Mouse (Mus musculus): ENCODE results near the gene Myl4. TPM values are rescaled to one million over a fixed set of nuclear protein-coding genes. Genes with fewer than 3 reads are reported as not detected.
"Not testable (repeated sequence)": the region's sequence is repeated elsewhere in the genome, so short reads cannot be mapped to it uniquely, and the experiment has no call there.

Gene Myl4
- 100 to 1,000 TPM; 339 to 515 TPM for total RNA-seq (2021)
- long read RNA-seq, experiment 1, transcript Myl4-202 (7 exons, 900 nt), result major isoform, 155 of 476 reads
- long read RNA-seq, experiment 1, transcript Myl4-203 (8 exons, 943 nt), result minor isoform, 100 of 476 reads
- long read RNA-seq, experiment 1, partial matches to known transcripts, result 191 of 476 reads
- long read RNA-seq, experiment 1, other reads (novel, unspliced or antisense), result 29 of 476 reads
- long read RNA-seq, experiment 2, transcript Myl4-203 (8 exons, 943 nt), result minor isoform, 104 of 483 reads
- long read RNA-seq, experiment 2, transcript Myl4-202 (7 exons, 900 nt), result major isoform, 178 of 483 reads
- long read RNA-seq, experiment 2, partial matches to known transcripts, result 174 of 483 reads
- long read RNA-seq, experiment 2, other reads (novel, unspliced or antisense), result 27 of 483 reads

- DNase-seq (ENCODE audit: low spot score in 2 of 2), result peak; percentile 96 to 99
These were observed at the start of gene Myl4, which contains the start of gene Cdc27 for GRCm38 (mm10) chr11:104550406-104550974. Myl4 (plus strand) TSS chr11:104550663. Cdc27 (minus strand) TSS chr11:104550620.

- no peak for DNase-seq (ENCODE audit: low spot score in 2 of 2)
These were observed 42.0 kb upstream of the Myl4 start for GRCm38 (mm10) chr11:104508455-104508854.

- no peak for DNase-seq (ENCODE audit: low spot score in 2 of 2)
These were observed 39.9 kb upstream of the Myl4 start for GRCm38 (mm10) chr11:104510606-104511005.

- no peak for DNase-seq (ENCODE audit: low spot score in 2 of 2)
These were observed 38.0 kb upstream of the Myl4 start for GRCm38 (mm10) chr11:104512436-104512835.

GRCm38 (mm10) chr11:104525935-104526334 is 24.5 kb upstream of the Myl4 start:
- no peak for DNase-seq (ENCODE audit: low spot score in 2 of 2)

GRCm38 (mm10) chr11:104536843-104537242 is 13.6 kb upstream of the Myl4 start:
- no peak for DNase-seq (ENCODE audit: low spot score in 2 of 2)

GRCm38 (mm10) chr11:104537945-104538555 is 12.4 kb upstream of the Myl4 start:
- DNase-seq (ENCODE audit: low spot score in 2 of 2), result no peak

- no peak for DNase-seq (ENCODE audit: low spot score in 2 of 2)
These were observed 10.7 kb upstream of the Myl4 start for GRCm38 (mm10) chr11:104539811-104540210.

- not testable (repeated sequence) for DNase-seq (ENCODE audit: low spot score in 2 of 2)
These were observed 7.1 kb upstream of the Myl4 start for GRCm38 (mm10) chr11:104543337-104543736.

- DNase-seq (ENCODE audit: low spot score in 2 of 2), result no peak
These were observed 6.0 kb upstream of the Myl4 start for GRCm38 (mm10) chr11:104544507-104544906.

GRCm38 (mm10) chr11:104547502-104547901 is 3.0 kb upstream of the Myl4 start:
- DNase-seq (ENCODE audit: low spot score in 2 of 2), result no peak

GRCm38 (mm10) chr11:104549438-104550405 is 741 bp upstream of the Myl4 start:
- DNase-seq (ENCODE audit: low spot score in 2 of 2), result peak; percentile 78 to 90

GRCm38 (mm10) chr11:104558065-104558464 is 7.6 kb downstream of the Myl4 start:
- DNase-seq (ENCODE audit: low spot score in 2 of 2), result no peak

- no peak for DNase-seq (ENCODE audit: low spot score in 2 of 2)
These were observed 8.4 kb downstream of the Myl4 start for GRCm38 (mm10) chr11:104558651-104559403.

GRCm38 (mm10) chr11:104560971-104561370 is 10.5 kb downstream of the Myl4 start:
- DNase-seq (ENCODE audit: low spot score in 2 of 2), result no peak

- DNase-seq (ENCODE audit: low spot score in 2 of 2), result no peak
These were observed 13.0 kb downstream of the Myl4 start for GRCm38 (mm10) chr11:104563496-104563895.

GRCm38 (mm10) chr11:104565172-104565571 is 14.7 kb downstream of the Myl4 start:
- DNase-seq (ENCODE audit: low spot score in 2 of 2), result peak in 1 of 2 experiments; percentile 12

- DNase-seq (ENCODE audit: low spot score in 2 of 2), result no peak
These were observed 15.6 kb downstream of the Myl4 start for GRCm38 (mm10) chr11:104566097-104566496.

- DNase-seq (ENCODE audit: low spot score in 2 of 2), result no peak
These were observed 16.3 kb downstream of the Myl4 start for GRCm38 (mm10) chr11:104566796-104567195.

GRCm38 (mm10) chr11:104567736-104568135 is 17.3 kb downstream of the Myl4 start:
- no peak for DNase-seq (ENCODE audit: low spot score in 2 of 2)
